Mouse (Mus musculus): Measurements from ENCODE around the gene Ryr3. TPM values are rescaled to one million over a fixed set of nuclear protein-coding genes. Genes with fewer than 3 reads are reported as not detected.
"Not testable (repeated sequence)": the region's sequence is repeated elsewhere in the genome, so short reads cannot be mapped to it uniquely, and the experiment has no call there.

The Ryr3 gene
- polyA plus RNA-seq, 1 experiment from 2014 or later, result 0.39 TPM

DNA sequence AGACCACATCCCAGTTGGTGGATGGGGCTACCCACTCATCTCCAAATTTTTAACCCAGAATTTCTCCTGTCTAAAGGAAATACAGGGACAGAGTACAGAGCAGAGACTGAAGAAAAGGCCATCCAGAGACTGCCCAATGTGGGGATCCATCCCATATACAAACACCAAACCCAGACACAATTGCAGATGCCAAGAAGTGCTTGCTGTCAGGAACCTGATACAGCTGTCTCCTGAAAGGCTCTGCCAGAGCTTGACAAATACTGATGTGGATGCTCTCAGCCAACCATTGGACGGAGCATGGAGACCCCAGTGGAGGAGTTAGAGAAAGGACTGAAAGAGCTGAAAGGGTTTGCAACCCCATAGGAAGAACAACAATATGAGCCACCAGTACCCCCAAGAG lies 125.6 kb downstream of the Ryr3 start:
- not testable (repeated sequence) for H3K36me3 ChIP-seq (ENCODE audit: control insufficient read depth, insufficient read depth, low read length); ATAC-seq (ENCODE audit: insufficient number of reproducible peaks, low FRiP score, low TSS enrichment, low read depth); H3K9me3 ChIP-seq (ENCODE audit: control insufficient read depth, low read length); H3K27ac ChIP-seq (replicated peaks; ENCODE audit: low read depth, low read length); H3K4me3 ChIP-seq (ENCODE audit: low read depth, low read length); H3K9ac ChIP-seq (ENCODE audit: low read length); H3K27me3 ChIP-seq (ENCODE audit: control insufficient read depth, insufficient read depth, low read length); H3K4me2 ChIP-seq (ENCODE audit: low read depth, severe bottlenecking); H3K4me1 ChIP-seq (ENCODE audit: control insufficient read depth, insufficient read depth, low read length); DNase-seq (ENCODE audit: low spot score)
- WGBS, result 73% methylated on average over 1 of the region's 1 CpGs

DNA sequence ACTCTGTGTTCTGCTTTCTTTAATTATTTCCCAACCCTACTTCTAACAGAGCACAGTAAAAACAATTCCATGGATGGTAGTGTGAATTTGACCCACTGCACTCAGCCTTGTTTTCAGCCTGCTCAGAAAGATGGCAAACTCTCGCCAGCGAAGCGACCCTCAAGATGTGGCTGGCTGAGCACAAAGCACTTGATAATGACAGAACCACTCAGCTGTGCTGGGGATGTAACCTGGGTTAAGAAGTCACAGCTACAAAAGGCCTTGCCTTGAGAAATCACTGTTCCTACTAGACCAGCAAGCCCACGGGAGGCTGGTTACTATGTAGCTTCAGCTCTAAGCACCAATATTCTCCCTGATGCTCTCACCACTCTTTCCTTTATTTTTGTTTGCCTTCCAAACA lies 140.5 kb downstream of the Ryr3 start:
- 85% methylated on average over 4 of the region's 4 CpGs for WGBS
- H3K27me3 ChIP-seq (ENCODE audit: control insufficient read depth, insufficient read depth, low read length), result no peaks in the 10 kb centered on the region
- H3K4me2 ChIP-seq (ENCODE audit: low read depth, severe bottlenecking), result no peak overlapping the region

DNA sequence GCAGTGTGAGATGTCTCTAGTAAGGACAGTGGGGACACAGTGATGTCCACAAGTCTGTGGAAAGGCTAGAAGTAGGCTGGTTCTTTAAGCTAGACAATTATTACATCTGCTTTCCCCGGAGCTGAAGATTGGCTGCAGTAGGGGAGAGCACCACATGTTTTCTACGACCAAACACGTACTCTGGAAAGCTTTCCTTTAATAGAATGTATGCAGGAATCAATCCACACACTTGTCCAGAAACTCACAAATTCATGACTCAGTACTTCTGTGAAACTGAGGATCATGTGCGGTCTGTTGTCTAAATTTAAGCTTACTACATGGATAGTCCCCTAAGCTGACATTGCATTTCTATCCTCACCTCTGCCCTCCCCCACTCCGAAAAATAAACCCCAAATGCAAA lies 157.5 kb downstream of the Ryr3 start:
- no peaks in the 10 kb centered on the region for H3K4me1 ChIP-seq (ENCODE audit: control insufficient read depth, insufficient read depth, low read length)
- no peak for DNase-seq (ENCODE audit: low spot score)
- no peaks in the 10 kb centered on the region for H3K36me3 ChIP-seq (ENCODE audit: control insufficient read depth, insufficient read depth, low read length)
- 82% methylated on average over 5 of the region's 5 CpGs for WGBS
- no peak overlapping the region for H3K4me3 ChIP-seq (ENCODE audit: low read depth, low read length)
- H3K9ac ChIP-seq (ENCODE audit: low read length), result no peak overlapping the region
- ATAC-seq (ENCODE audit: insufficient number of reproducible peaks, low FRiP score, low TSS enrichment, low read depth), result no peak
- no peaks in the 10 kb centered on the region for H3K9me3 ChIP-seq (ENCODE audit: control insufficient read depth, low read length)
- no peaks in the 10 kb centered on the region for H3K27me3 ChIP-seq (ENCODE audit: control insufficient read depth, insufficient read depth, low read length)
- H3K4me2 ChIP-seq (ENCODE audit: low read depth, severe bottlenecking), result no peak overlapping the region
- no peak overlapping the region for H3K27ac ChIP-seq (replicated peaks; ENCODE audit: low read depth, low read length)

More for the DNA sequence above, 140.5 kb downstream of the Ryr3 start:
- no peak overlapping the region for H3K27ac ChIP-seq (replicated peaks; ENCODE audit: low read depth, low read length)
- H3K4me3 ChIP-seq (ENCODE audit: low read depth, low read length), result no peak overlapping the region
- no peaks in the 10 kb centered on the region for H3K4me1 ChIP-seq (ENCODE audit: control insufficient read depth, insufficient read depth, low read length)
- no peak overlapping the region for H3K9ac ChIP-seq (ENCODE audit: low read length)
- no peak for DNase-seq (ENCODE audit: low spot score)
- H3K9me3 ChIP-seq (ENCODE audit: control insufficient read depth, low read length), result no peaks in the 10 kb centered on the region
- H3K36me3 ChIP-seq (ENCODE audit: control insufficient read depth, insufficient read depth, low read length), result no peaks in the 10 kb centered on the region
- ATAC-seq (ENCODE audit: insufficient number of reproducible peaks, low FRiP score, low TSS enrichment, low read depth), result no peak

DNA sequence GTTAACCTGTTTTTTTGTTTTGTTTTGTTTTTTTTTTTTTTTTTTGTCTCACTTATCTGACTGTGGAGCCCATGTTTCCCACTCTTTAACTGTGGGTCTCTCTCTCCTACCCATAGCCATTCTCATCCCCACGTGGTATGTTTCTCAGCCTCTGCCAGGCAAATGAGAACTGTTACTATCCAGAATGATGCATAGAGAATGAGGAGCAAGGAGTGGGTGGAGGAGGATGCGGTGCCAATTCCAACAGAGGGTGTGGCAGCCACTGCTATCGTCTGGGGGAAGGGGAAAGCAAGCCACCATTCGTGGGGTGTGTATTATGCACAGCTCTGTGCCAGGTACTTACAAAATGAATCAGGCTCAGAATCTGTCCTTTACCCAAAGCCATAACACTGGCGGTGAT lies 158.0 kb downstream of the Ryr3 start:
- Histone ChIP-seq H3K36me3 (ENCODE audit: control insufficient read depth, insufficient read depth, low read length) (no peaks in the 10 kb centered on the region), H3K4me2 (ENCODE audit: low read depth, severe bottlenecking) (no peak overlapping the region), H3K27ac (replicated peaks; ENCODE audit: low read depth, low read length) (no peak overlapping the region), H3K4me3 (ENCODE audit: low read depth, low read length) (no peak overlapping the region), H3K4me1 (ENCODE audit: control insufficient read depth, insufficient read depth, low read length) (no peaks in the 10 kb centered on the region), H3K9me3 (ENCODE audit: control insufficient read depth, low read length) (no peaks in the 10 kb centered on the region), H3K9ac (ENCODE audit: low read length) (no peak overlapping the region), H3K27me3 (ENCODE audit: control insufficient read depth, insufficient read depth, low read length) (no peaks in the 10 kb centered on the region)
- WGBS, result 72% methylated on average over 5 of the region's 5 CpGs
- DNase-seq (ENCODE audit: low spot score) (no peak), ATAC-seq (ENCODE audit: insufficient number of reproducible peaks, low FRiP score, low TSS enrichment, low read depth) (no peak)

DNA sequence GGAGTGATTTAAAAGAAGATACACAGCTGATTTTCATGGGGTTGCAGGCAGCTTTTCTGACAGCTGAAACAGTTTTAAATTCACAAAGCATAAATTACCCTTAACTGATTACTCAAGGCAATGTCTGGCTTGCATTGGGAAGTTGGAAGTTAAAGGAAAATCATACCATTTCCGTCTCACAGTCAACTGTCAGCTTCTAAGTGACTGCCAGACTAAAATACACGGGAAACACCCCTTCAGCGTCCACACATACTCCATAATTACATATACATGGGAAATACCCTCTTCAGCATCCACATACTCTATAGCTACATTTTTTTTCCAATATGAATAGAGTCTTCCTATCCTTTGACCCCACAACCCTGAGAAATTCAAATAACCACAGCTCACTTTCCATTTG lies 158.8 kb downstream of the Ryr3 start:
- Histone ChIP-seq H3K27ac (replicated peaks; ENCODE audit: low read depth, low read length) (no peak overlapping the region), H3K4me3 (ENCODE audit: low read depth, low read length) (no peak overlapping the region), H3K27me3 (ENCODE audit: control insufficient read depth, insufficient read depth, low read length) (no peaks in the 10 kb centered on the region), H3K4me1 (ENCODE audit: control insufficient read depth, insufficient read depth, low read length) (no peaks in the 10 kb centered on the region), H3K9ac (ENCODE audit: low read length) (no peak overlapping the region), H3K36me3 (ENCODE audit: control insufficient read depth, insufficient read depth, low read length) (no peaks in the 10 kb centered on the region), H3K9me3 (ENCODE audit: control insufficient read depth, low read length) (no peaks in the 10 kb centered on the region), H3K4me2 (ENCODE audit: low read depth, severe bottlenecking) (no peak overlapping the region)
- DNase-seq (ENCODE audit: low spot score) (no peak), ATAC-seq (ENCODE audit: insufficient number of reproducible peaks, low FRiP score, low TSS enrichment, low read depth) (no peak)
- 74% methylated on average over 3 of the region's 3 CpGs for WGBS

DNA sequence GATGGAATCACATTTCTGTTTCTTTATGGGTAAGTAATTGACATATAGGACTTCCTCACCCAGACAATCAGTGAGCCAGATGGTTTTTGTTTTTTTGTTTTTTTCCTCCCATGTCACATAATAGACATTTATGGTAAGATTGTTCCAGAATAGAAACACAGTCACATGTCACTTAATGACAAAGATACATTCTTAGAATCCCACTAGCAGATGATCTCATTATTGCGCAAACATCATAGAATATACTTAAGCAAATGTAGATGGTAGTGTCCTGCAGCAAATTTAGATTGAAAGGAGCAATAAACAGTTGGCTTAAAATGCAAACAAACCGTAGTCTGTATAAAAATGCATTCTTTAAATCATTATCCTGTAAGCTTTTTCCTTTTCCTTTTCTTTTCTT lies 161.3 kb downstream of the Ryr3 start:
- Histone ChIP-seq H3K4me3 (ENCODE audit: low read depth, low read length) (no peak overlapping the region), H3K9ac (ENCODE audit: low read length) (no peak overlapping the region), H3K27ac (replicated peaks; ENCODE audit: low read depth, low read length) (no peak overlapping the region), H3K4me1 (ENCODE audit: control insufficient read depth, insufficient read depth, low read length) (no peaks in the 10 kb centered on the region), H3K36me3 (ENCODE audit: control insufficient read depth, insufficient read depth, low read length) (no peaks in the 10 kb centered on the region), H3K9me3 (ENCODE audit: control insufficient read depth, low read length) (no peaks in the 10 kb centered on the region), H3K27me3 (ENCODE audit: control insufficient read depth, insufficient read depth, low read length) (no peaks in the 10 kb centered on the region), H3K4me2 (ENCODE audit: low read depth, severe bottlenecking) (no peak overlapping the region)
- ATAC-seq (ENCODE audit: insufficient number of reproducible peaks, low FRiP score, low TSS enrichment, low read depth), result no peak
- 92% methylated on average over 2 of the region's 2 CpGs for WGBS
- DNase-seq (ENCODE audit: low spot score), result no peak

DNA sequence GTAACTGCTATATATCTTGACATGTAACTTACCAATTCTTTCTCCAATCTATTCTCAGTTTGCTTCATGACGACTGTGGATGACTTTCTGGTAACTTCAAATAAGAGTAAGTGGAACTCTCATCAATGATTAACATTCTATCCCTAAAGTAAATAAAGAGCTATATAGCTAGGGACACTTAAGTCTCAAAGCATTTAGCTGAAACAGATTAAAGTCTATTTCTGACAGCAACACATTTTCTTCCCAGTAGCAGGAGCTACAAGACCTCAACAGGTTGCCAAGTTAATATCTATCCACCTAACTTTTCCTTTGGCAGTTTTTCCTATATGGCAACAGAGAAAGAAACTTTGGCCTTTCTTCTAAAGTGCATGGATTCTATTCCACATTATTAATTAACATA lies 167.1 kb downstream of the Ryr3 start:
- ATAC-seq (ENCODE audit: insufficient number of reproducible peaks, low FRiP score, low TSS enrichment, low read depth), result no peak
- no peak overlapping the region for H3K9ac ChIP-seq (ENCODE audit: low read length)
- WGBS, result 78% methylated on average over 1 of the region's 1 CpGs

DNA sequence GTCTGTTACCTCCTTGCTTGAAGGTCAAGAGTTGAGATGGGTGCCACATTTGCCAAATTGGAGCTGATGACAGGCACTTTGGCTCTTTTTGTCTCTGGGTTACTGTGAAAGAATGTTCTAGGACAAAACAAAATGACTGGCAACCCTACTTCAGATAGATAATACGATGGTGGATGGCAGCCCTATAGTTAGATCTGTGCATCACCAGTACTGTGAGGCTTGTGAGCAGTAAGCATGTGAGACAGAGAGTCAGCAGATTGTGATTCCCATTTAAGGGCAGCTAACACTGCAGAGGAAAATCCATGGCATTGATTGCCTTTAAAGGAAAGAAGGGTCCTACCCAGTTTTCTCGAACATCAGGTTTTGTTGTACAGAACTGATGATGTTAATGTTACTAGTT lies 180.3 kb downstream of the Ryr3 start:
- Histone ChIP-seq H3K9ac (ENCODE audit: low read length) (no peak overlapping the region), H3K4me1 (ENCODE audit: control insufficient read depth, insufficient read depth, low read length) (no peaks in the 10 kb centered on the region), H3K9me3 (ENCODE audit: control insufficient read depth, low read length) (no peaks in the 10 kb centered on the region), H3K27ac (replicated peaks; ENCODE audit: low read depth, low read length) (no peak overlapping the region), H3K4me3 (ENCODE audit: low read depth, low read length) (no peak overlapping the region), H3K4me2 (ENCODE audit: low read depth, severe bottlenecking) (no peak overlapping the region), H3K36me3 (ENCODE audit: control insufficient read depth, insufficient read depth, low read length) (no peaks in the 10 kb centered on the region), H3K27me3 (ENCODE audit: control insufficient read depth, insufficient read depth, low read length) (no peaks in the 10 kb centered on the region)
- 87% methylated on average over 2 of the region's 2 CpGs for WGBS
- DNase-seq (ENCODE audit: low spot score) (no peak), ATAC-seq (ENCODE audit: insufficient number of reproducible peaks, low FRiP score, low TSS enrichment, low read depth) (no peak)

More for the DNA sequence above, 167.1 kb downstream of the Ryr3 start:
- H3K4me2 ChIP-seq (ENCODE audit: low read depth, severe bottlenecking), result no peak overlapping the region
- no peaks in the 10 kb centered on the region for H3K4me1 ChIP-seq (ENCODE audit: control insufficient read depth, insufficient read depth, low read length)
- H3K4me3 ChIP-seq (ENCODE audit: low read depth, low read length), result no peak overlapping the region
- H3K9me3 ChIP-seq (ENCODE audit: control insufficient read depth, low read length), result no peaks in the 10 kb centered on the region
- H3K36me3 ChIP-seq (ENCODE audit: control insufficient read depth, insufficient read depth, low read length), result no peaks in the 10 kb centered on the region
- H3K27me3 ChIP-seq (ENCODE audit: control insufficient read depth, insufficient read depth, low read length), result no peaks in the 10 kb centered on the region
- H3K27ac ChIP-seq (replicated peaks; ENCODE audit: low read depth, low read length), result no peak overlapping the region
- DNase-seq (ENCODE audit: low spot score), result no peak

DNA sequence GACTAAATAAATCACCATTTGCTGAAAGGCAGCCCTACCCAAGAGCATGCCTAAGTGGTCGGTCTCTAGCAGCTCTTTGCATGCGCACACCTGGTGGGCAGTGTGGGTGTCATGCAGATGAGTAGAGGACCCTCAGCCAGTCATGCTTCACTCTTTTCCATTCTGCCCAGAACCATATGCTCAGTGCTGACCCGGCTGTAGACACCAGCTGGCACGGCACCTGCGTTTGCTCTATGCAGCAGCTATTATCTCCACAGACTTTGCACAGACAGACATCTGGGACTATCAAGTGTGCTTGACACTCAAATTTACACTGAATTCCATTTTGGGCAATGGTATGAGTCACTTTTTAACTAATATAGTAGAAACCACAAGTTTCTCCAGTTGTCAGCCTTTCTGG lies 186.2 kb downstream of the Ryr3 start:
- no peak overlapping the region for H3K9ac ChIP-seq (ENCODE audit: low read length)
- H3K4me2 ChIP-seq (ENCODE audit: low read depth, severe bottlenecking), result no peak overlapping the region
- H3K36me3 ChIP-seq (ENCODE audit: control insufficient read depth, insufficient read depth, low read length), result no peaks in the 10 kb centered on the region
- ATAC-seq (ENCODE audit: insufficient number of reproducible peaks, low FRiP score, low TSS enrichment, low read depth) (no peak), DNase-seq (ENCODE audit: low spot score) (no peak)
- H3K9me3 ChIP-seq (ENCODE audit: control insufficient read depth, low read length), result no peaks in the 10 kb centered on the region
- 89% methylated on average over 5 of the region's 5 CpGs for WGBS
- no peak overlapping the region for H3K27ac ChIP-seq (replicated peaks; ENCODE audit: low read depth, low read length)
- no peaks in the 10 kb centered on the region for H3K27me3 ChIP-seq (ENCODE audit: control insufficient read depth, insufficient read depth, low read length)
- H3K4me3 ChIP-seq (ENCODE audit: low read depth, low read length), result no peak overlapping the region
- no peaks in the 10 kb centered on the region for H3K4me1 ChIP-seq (ENCODE audit: control insufficient read depth, insufficient read depth, low read length)
